Mouse (Mus musculus): ENCODE results near the gene Wwc2. TPM values are rescaled to one million over a fixed set of nuclear protein-coding genes. Genes with fewer than 3 reads are reported as not detected.

Gene Wwc2
- total RNA-seq, 1 experiment = 19.6 TPM

DNA sequence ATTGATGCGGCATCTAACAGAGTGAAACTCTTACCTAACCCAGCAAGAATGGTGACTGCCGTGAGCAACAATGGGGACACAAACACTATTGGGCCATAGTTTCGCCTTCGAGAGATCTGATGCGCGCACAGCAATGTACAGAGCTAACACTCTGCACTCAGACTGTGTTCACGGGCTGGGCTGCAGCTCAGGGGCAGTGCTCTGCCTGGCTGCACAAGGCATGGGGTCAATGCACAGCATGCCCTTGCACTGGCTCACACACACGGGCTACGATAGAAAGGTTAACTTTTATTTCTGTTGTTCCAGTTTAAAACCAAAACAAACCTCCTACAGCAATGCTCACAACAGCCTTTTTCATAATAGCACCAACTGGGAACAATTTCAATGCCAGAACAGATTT lies 77.1 kb downstream of the Wwc2 start:
- Histone ChIP-seq H3K27ac (ENCODE audit: insufficient read depth, low read depth, low read length, poor library complexity, severe bottlenecking) (no peak overlapping the region), H3K9me3 (ENCODE audit: control insufficient read depth, insufficient read depth, low read depth, low read length) (no peaks in the 10 kb centered on the region), H3K36me3 (ENCODE audit: control insufficient read depth, insufficient read depth, low read length, poor library complexity, severe bottlenecking) (peaks cover 4% of the 10 kb centered on the region; the same call in 1 of the 2 replicates), H3K4me1 (ENCODE audit: control insufficient read depth in 2 of 2, insufficient read depth in 2 of 2, low read length in 2 of 2, poor library complexity in 1 of 2) (peaks cover 7 to 14% of the 10 kb centered on the region in 2 experiments), H3K4me3 (ENCODE audit: insufficient read depth in 1 of 2, low read depth in 1 of 2, low read length in 2 of 2, poor library complexity in 1 of 2, severe bottlenecking in 1 of 2) (no peak overlapping the region), H3K9ac (ENCODE audit: insufficient read depth, low read depth, low read length, poor library complexity, severe bottlenecking) (no peak overlapping the region)
- in situ Hi-C loops (cut with MboI; ENCODE audit: low sequenced_read_pairs in 2 of 2, unreplicated experiment in 2 of 2) = no loop called here
- TF ChIP-seq CHD2 (IDR thresholded peaks at IDR 0.05; ENCODE audit: low read depth, low read length) (no peak), HCFC1 (IDR thresholded peaks at IDR 0.05; ENCODE audit: borderline replicate concordance, insufficient read depth, low read length) (no peak), ZNF384 (IDR thresholded peaks at IDR 0.05; ENCODE audit: low read depth, low read length) (no peak), ZC3H11A (IDR thresholded peaks at IDR 0.05; ENCODE audit: borderline replicate concordance, low read depth, low read length) (no peak), MAFK (IDR thresholded peaks at IDR 0.05; ENCODE audit: insufficient read depth, low read depth, low read length) (no peak)
- no peak for DNase-seq (ENCODE audit: low read depth, low spot score)

DNA sequence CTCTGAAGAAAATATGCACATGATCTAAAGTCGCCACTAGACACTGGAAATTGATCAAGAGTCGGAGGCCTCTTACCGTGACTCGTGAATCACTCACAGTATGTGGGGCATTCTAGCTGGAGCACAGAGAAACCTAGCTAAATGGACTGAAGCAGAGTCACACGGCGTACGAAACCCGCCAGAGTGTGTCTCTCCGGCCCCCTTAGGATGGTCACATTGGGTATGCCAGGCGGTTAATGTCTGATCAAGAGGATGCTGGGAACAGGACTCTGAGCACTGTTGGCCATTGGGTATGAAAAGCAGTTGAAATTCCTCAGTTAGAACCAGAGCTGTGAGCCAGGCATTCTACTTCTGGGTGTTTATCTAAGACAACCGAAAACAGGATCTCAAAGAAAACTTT lies 81.0 kb downstream of the Wwc2 start:
- H3K27ac ChIP-seq (ENCODE audit: insufficient read depth, low read depth, low read length, poor library complexity, severe bottlenecking) = no peak overlapping the region
- peaks cover 0 to 1% of the 10 kb centered on the region in 2 experiments; a peak in 1 of 4 replicates for H3K4me1 ChIP-seq (ENCODE audit: control insufficient read depth in 2 of 2, insufficient read depth in 2 of 2, low read length in 2 of 2, poor library complexity in 1 of 2)
- H3K4me3 ChIP-seq (ENCODE audit: insufficient read depth in 1 of 2, low read depth in 1 of 2, low read length in 2 of 2, poor library complexity in 1 of 2, severe bottlenecking in 1 of 2) = no peak overlapping the region
- H3K9me3 ChIP-seq (ENCODE audit: control insufficient read depth, insufficient read depth, low read depth, low read length) = no peaks in the 10 kb centered on the region
- peaks cover 4% of the 10 kb centered on the region; the same call in 1 of the 2 replicates for H3K36me3 ChIP-seq (ENCODE audit: control insufficient read depth, insufficient read depth, low read length, poor library complexity, severe bottlenecking)
- TF ChIP-seq HCFC1 (IDR thresholded peaks at IDR 0.05; ENCODE audit: borderline replicate concordance, insufficient read depth, low read length) (no peak), ZNF384 (IDR thresholded peaks at IDR 0.05; ENCODE audit: low read depth, low read length) (no peak), MAFK (IDR thresholded peaks at IDR 0.05; ENCODE audit: insufficient read depth, low read depth, low read length) (no peak), ZC3H11A (IDR thresholded peaks at IDR 0.05; ENCODE audit: borderline replicate concordance, low read depth, low read length) (no peak), CHD2 (IDR thresholded peaks at IDR 0.05; ENCODE audit: low read depth, low read length) (no peak)
- H3K9ac ChIP-seq (ENCODE audit: insufficient read depth, low read depth, low read length, poor library complexity, severe bottlenecking) = no peak overlapping the region
- DNase-seq (ENCODE audit: low read depth, low spot score) = no peak
- in situ Hi-C loops (cut with MboI; ENCODE audit: low sequenced_read_pairs in 2 of 2, unreplicated experiment in 2 of 2) = no loop called here

DNA sequence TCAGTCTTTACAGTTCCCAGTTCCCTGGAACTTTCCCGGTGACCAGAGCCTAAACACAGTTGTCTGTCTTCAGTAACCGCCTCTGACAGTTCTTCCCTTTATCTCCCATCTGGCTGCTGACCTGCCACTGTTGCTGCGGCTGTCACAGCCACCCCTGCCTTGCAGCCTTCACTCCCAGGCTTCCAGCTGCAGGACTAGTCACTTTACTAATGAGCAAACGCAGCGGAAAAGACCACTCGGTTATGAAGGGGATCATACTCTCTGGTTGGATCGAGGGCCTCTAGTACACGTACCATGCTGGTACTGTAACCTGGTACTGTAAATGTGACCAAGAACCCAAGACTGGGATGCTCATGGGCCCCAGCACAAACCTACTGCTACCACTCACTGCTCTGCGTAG lies 83.7 kb downstream of the Wwc2 start:
- Histone ChIP-seq H3K9me3 (ENCODE audit: control insufficient read depth, insufficient read depth, low read depth, low read length) (no peaks in the 10 kb centered on the region), H3K4me1 (ENCODE audit: control insufficient read depth in 2 of 2, insufficient read depth in 2 of 2, low read length in 2 of 2, poor library complexity in 1 of 2) (peaks cover 0 to 2% of the 10 kb centered on the region in 2 experiments; a peak in 1 of 4 replicates), H3K27ac (ENCODE audit: insufficient read depth, low read depth, low read length, poor library complexity, severe bottlenecking) (no peak overlapping the region), H3K36me3 (ENCODE audit: control insufficient read depth, insufficient read depth, low read length, poor library complexity, severe bottlenecking) (no peaks in the 10 kb centered on the region), H3K9ac (ENCODE audit: insufficient read depth, low read depth, low read length, poor library complexity, severe bottlenecking) (no peak overlapping the region), H3K4me3 (ENCODE audit: insufficient read depth in 1 of 2, low read depth in 1 of 2, low read length in 2 of 2, poor library complexity in 1 of 2, severe bottlenecking in 1 of 2) (no peak overlapping the region)
- no peak for TF ChIP-seq CHD2 (IDR thresholded peaks at IDR 0.05; ENCODE audit: low read depth, low read length)
- TF ChIP-seq MAFK (IDR thresholded peaks at IDR 0.05; ENCODE audit: insufficient read depth, low read depth, low read length) = no peak
- TF ChIP-seq HCFC1 (IDR thresholded peaks at IDR 0.05; ENCODE audit: borderline replicate concordance, insufficient read depth, low read length) = no peak
- TF ChIP-seq ZC3H11A (IDR thresholded peaks at IDR 0.05; ENCODE audit: borderline replicate concordance, low read depth, low read length) = no peak
- DNase-seq (ENCODE audit: low read depth, low spot score) = no peak
- in situ Hi-C loops (cut with MboI; ENCODE audit: low sequenced_read_pairs in 2 of 2, unreplicated experiment in 2 of 2) = no loop called here

DNA sequence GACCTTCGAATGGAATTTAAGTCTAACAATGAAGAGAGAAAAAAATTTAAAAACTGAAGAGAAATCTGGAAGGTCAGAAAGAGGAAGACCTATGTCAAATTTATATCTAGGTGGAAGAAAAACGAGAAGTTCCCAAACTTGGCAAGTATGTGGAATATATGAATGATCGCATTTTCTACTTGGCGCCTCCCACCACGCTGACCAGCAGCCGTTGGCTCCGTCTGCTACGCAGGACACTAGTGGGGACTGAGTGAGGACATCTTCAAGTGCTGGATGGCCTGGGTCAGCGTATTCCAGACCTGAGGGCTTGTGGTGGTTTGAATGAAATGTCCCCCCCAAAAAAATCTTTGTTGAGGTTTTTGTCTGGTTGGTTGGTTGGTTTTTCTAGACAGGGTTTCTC lies 84.6 kb downstream of the Wwc2 start:
- no peak for TF ChIP-seq ZC3H11A (IDR thresholded peaks at IDR 0.05; ENCODE audit: borderline replicate concordance, low read depth, low read length)
- no peak for TF ChIP-seq HCFC1 (IDR thresholded peaks at IDR 0.05; ENCODE audit: borderline replicate concordance, insufficient read depth, low read length)
- TF ChIP-seq CHD2 (IDR thresholded peaks at IDR 0.05; ENCODE audit: low read depth, low read length) = no peak
- TF ChIP-seq ZNF384 (IDR thresholded peaks at IDR 0.05; ENCODE audit: low read depth, low read length) = no peak
- no peak for TF ChIP-seq MAFK (IDR thresholded peaks at IDR 0.05; ENCODE audit: insufficient read depth, low read depth, low read length)
- no peak overlapping the region for H3K9ac ChIP-seq (ENCODE audit: insufficient read depth, low read depth, low read length, poor library complexity, severe bottlenecking)
- no peak overlapping the region for H3K27ac ChIP-seq (ENCODE audit: insufficient read depth, low read depth, low read length, poor library complexity, severe bottlenecking)
- H3K9me3 ChIP-seq (ENCODE audit: control insufficient read depth, insufficient read depth, low read depth, low read length) = no peaks in the 10 kb centered on the region
- peaks cover under 1 to 2% of the 10 kb centered on the region in 2 experiments; a peak in 1 of 4 replicates for H3K4me1 ChIP-seq (ENCODE audit: control insufficient read depth in 2 of 2, insufficient read depth in 2 of 2, low read length in 2 of 2, poor library complexity in 1 of 2)
- in situ Hi-C loops (cut with MboI; ENCODE audit: low sequenced_read_pairs in 2 of 2, unreplicated experiment in 2 of 2) = no loop called here
- no peak overlapping the region for H3K4me3 ChIP-seq (ENCODE audit: insufficient read depth in 1 of 2, low read depth in 1 of 2, low read length in 2 of 2, poor library complexity in 1 of 2, severe bottlenecking in 1 of 2)
- H3K36me3 ChIP-seq (ENCODE audit: control insufficient read depth, insufficient read depth, low read length, poor library complexity, severe bottlenecking) = no peaks in the 10 kb centered on the region
- no peak for DNase-seq (ENCODE audit: low read depth, low spot score)

DNA sequence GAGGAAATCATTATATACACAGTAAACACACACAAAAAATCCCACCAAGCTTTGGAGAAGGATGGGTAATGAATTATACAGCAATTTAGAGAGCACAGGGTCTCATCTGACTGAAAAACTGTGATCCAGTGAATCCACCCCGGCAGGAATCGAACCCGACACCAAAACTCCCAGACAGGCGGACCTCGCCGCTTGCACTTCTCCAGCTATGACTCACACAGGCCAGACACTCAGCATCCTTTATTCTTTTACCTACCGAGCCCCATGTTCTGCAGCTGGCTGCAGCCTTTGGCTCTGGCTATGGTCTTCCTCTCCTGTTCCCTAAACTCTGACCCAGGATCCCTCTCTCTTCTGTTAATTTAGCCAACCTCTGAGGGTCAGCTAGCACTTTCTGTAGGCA lies 85.5 kb downstream of the Wwc2 start:
- no peak for DNase-seq (ENCODE audit: low read depth, low spot score)
- Histone ChIP-seq H3K4me1 (ENCODE audit: control insufficient read depth in 2 of 2, insufficient read depth in 2 of 2, low read length in 2 of 2, poor library complexity in 1 of 2) (peaks cover 2% of the 10 kb centered on the region in 2 experiments; a peak in 1 of 4 replicates), H3K36me3 (ENCODE audit: control insufficient read depth, insufficient read depth, low read length, poor library complexity, severe bottlenecking) (no peaks in the 10 kb centered on the region), H3K4me3 (ENCODE audit: insufficient read depth in 1 of 2, low read depth in 1 of 2, low read length in 2 of 2, poor library complexity in 1 of 2, severe bottlenecking in 1 of 2) (no peak overlapping the region), H3K9me3 (ENCODE audit: control insufficient read depth, insufficient read depth, low read depth, low read length) (no peaks in the 10 kb centered on the region), H3K27ac (ENCODE audit: insufficient read depth, low read depth, low read length, poor library complexity, severe bottlenecking) (no peak overlapping the region), H3K9ac (ENCODE audit: insufficient read depth, low read depth, low read length, poor library complexity, severe bottlenecking) (no peak overlapping the region)
- TF ChIP-seq CHD2 (IDR thresholded peaks at IDR 0.05; ENCODE audit: low read depth, low read length) (no peak), MAFK (IDR thresholded peaks at IDR 0.05; ENCODE audit: insufficient read depth, low read depth, low read length) (no peak), ZNF384 (IDR thresholded peaks at IDR 0.05; ENCODE audit: low read depth, low read length) (no peak), HCFC1 (IDR thresholded peaks at IDR 0.05; ENCODE audit: borderline replicate concordance, insufficient read depth, low read length) (no peak), ZC3H11A (IDR thresholded peaks at IDR 0.05; ENCODE audit: borderline replicate concordance, low read depth, low read length) (no peak)
- in situ Hi-C loops (cut with MboI; ENCODE audit: low sequenced_read_pairs in 2 of 2, unreplicated experiment in 2 of 2) = no loop called here
